Mouse (Mus musculus): ENCODE data around the gene Stc2.

Stc2 gene

DNA sequence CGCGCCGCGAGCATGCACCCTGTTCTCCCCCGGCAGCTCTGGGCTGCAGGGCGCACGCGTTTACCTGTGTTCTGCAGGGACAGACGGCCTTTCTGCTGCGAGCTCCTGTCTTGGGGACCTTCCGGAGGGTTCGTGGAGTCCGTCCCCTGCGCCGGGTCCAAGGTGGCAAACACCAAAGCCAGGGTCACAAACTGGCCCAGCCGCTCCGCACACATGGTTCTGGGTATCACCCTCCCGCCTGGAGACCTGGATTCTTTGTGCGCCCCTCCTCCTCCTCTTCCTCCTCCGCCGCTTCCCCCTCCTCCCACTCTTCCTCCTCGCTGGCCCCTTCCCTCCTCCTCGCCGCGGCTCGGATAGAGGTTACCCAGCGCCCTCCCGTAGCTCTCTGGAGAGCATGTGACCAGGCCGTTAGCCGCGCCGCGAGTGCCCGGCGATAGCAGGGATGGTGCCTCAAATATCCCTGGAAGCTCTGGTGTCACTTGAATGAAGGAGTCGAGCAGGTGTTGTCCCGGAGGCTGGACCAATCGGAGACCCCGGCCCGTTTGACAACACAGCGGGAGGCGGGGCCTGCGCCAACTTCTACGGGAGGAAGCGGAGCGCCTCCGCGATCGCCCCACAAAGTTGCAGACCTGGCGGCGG is at the start of gene Stc2:
Gene Stc2, minus strand, starts transcription at position 427 of the 639 bp plus-strand sequence.
- DNase-seq: peak; percentile 87

DNA sequence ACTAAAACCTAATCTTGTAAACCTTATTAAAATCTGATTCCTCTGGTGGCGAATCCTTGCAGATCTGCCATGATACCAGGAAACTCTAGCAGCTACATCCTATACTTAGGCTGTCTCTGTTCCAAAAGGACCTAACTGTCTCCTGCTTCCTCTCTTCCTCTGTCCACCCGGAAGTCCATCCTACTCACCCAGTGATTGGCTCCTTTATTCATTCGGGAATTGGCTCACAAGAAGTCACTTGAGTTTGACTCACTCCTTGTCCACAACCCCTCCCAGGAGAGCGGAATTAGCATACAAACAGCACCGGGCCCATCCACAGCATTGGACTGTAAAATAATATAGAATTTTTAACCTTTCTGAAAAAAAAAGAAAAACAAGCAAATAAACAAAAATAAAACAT is 47.2 kb upstream of the Stc2 start:
- no peak for DNase-seq

DNA sequence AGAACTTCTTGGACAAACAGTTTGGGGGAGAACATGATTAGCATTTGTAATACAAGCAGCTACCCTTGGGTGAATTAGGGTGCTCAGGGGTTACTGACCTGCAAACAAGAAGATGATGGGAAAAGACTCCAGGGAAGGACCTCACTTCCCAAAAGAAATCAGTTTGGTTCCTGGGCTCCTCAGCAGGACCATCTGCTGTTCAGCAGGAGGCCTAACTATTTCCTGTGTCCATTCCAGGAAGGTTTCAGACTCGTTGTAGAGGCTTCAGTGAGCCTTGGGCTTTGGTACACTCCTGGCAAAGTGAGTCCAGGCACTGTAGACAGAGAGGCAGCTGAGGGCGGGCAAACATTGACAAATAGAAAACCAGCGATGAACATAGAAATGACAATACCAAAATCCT is 42.5 kb upstream of the Stc2 start:
- DNase-seq: no peak

DNA sequence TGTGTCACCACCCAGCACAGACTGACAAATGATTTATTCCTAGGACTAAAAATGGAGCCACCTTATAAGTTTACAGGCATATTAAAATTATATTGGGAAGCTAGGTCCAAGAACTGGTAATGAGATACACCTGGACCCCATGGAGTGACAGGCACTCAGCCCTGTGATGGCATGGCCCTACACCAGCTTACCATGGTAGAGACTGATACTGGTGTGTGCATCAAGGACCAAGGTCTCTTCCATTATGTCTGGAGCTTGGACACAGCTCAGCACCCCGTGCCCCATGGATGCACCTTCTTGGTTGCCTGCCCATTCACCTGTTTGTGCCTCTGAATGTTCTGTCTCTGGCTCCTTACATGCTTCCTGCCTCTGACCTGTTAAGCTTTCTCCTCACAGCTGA is 36.9 kb upstream of the Stc2 start:
- no peak for DNase-seq

DNA sequence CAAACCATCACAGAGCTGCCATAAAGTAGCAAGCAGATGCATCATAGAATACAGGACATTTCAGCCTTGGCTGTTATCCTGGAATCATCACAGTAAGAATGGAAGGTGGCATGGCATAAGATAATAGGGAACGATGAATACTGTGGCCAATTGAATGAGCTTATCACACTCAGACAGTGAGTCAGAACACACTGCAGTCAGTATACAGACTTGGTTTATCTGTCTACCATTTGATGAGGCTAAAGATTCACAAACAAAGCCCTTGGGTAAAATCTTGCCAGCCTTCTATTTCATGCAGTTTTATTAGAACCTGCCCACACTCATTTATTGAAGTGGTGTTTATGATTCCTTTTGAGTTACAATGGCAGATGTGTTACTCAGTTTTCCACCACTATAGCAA is 33.2 kb upstream of the Stc2 start:
- DNase-seq: no peak

DNA sequence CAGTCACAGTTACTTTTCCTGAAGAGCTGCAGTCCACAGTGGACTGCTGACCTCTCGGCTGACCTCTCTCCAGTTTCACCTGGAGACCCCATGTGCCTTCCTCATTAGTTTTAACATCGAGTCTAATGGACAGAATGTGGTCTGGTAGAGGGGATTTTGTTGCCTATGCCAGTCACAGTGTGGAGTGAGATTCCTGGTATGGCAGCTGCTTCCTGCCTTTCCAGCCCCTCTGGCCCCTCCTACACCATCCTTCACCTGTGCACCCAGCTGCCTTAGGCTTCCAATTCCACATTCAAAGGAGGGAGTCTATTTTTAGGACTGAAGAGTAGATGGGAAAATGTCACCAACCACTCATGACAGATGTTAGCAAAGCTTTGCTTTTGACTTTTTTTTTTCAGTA is 28.7 kb upstream of the Stc2 start:
- no peak for DNase-seq

DNA sequence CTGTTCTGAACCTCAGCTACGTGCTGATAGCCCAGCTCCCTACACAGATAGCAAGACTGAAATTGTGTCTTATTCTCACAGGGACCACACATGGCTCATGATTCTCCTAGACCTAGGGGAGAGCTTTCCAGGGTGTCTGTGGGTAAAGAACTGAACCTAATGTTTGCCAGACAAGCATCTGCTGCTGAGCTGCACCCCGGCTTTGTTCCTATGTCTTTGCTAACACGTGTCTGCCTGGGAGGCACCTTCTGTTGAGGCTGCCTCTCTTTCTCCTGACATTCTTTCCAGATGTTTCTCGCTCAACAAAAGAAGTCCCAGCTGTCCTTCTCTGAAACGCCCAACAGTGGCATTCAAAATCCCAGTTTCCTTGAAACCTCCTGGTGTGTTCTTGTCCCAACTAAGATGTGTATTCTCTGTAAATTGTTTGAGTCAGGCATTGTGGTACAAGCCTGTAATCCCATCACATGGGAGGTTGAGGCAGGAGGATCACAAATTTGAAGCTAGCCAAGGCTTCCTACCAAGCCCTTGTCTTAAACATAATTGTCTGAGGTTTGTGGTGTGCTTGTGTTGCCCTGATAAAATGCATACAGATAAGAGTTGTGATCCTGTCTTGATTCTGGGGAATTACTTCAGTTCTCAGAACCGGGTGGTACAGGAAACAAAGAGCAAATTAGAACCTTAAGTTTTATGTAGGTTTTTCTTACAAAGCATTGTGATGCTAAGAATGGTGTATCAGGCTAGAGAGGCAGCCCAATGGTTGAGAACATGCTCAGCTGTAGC is 27.0 kb upstream of the Stc2 start:
- no peak for DNase-seq

DNA sequence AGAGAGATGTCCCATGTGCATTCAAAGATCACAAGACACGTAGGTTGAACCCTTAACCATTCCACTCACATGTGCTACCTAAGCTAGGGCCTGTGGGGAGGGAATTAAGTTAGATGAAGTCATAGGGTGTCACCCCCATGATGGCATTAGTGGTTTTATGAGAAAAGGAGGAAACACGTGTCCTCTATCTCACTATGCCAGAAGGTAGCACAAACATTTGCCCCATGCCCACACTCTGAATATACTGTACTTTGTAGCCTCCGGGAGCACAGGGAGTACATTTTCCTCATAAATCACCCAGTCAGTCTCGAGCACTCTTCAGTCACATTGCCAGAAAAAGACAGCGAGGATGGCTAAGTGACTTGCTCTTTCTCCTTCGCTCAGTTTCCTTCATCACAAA is 24.2 kb upstream of the Stc2 start:
- DNase-seq: no peak

DNA sequence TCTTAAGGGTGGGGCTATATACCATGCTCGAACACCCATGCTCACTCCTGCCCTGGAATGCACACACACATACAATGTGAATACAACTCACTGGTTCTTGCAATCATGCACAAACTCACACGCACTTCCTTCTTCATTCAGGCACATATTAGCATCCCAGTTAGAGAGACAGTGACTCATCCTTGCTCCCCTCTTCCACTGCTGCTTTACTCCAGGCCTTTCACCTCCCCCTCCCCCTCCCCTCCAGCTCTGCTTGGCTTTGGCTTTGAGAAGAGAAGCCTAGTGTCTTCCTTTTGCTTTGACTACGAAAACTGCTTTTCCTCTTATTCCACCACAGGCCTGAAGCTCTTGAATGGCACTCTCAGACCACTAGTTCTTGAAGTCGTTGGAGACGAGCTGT is 22.5 kb upstream of the Stc2 start:
- DNase-seq: no peak

DNA sequence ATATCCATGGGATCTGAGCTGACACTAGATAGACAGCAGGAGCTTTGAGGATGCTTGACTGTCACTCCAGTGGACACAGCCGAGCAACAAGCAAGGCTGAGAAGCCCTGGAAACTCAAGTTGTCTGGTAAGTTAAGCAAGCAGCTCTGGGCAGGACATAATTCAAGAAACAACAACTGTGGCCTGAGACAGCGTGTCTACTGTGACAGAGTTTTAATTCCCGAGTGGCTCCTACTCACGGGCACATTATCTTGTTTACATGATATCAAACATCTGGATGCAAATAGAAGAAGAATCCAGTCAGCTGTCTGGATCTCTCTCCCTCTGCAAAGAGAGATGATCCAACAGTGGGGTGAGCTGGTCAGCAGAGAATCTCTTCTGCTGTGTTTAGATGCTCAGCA is 19.0 kb upstream of the Stc2 start:
- DNase-seq: peak; percentile 24

DNA sequence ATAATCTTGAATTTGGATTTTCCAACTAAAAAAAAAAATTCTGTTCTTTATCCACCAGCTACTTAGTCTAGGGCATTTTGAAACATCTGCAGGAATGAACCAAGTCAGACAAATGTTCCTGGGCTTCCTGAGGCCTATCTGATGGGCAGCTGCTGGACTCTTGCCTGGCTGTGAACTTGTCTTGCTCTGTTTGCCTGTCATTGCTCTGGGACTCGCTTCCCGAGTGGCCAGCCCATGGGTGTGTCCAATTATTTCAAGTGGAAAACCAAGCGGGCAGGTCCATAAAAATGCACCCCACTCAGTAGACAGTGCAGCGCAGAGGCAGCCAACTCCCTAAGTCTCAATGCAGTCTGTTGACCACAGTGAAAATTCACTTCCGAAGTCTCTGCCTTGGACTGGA is 17.7 kb upstream of the Stc2 start:
- no peak for DNase-seq

DNA sequence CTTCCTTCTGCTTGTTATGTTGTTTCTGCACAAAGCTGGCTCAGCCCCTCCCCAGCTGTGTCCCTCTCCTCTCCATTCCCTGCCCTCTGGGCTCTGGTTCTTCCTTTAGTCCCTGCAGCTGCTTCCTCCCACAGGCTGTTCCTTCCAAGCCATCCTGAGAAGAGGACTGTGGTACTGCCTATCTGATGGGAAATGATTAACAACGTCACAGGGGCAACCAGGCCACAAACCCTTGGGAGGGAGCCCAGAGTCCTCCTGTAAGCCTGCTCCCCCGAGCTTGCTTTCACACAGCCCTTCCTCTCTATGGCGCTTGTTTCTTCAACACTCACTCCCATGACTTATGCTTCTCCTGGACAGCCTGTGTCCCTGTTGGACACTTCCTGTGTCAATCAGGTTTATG is 16.7 kb upstream of the Stc2 start:
- DNase-seq: peak; percentile 65

DNA sequence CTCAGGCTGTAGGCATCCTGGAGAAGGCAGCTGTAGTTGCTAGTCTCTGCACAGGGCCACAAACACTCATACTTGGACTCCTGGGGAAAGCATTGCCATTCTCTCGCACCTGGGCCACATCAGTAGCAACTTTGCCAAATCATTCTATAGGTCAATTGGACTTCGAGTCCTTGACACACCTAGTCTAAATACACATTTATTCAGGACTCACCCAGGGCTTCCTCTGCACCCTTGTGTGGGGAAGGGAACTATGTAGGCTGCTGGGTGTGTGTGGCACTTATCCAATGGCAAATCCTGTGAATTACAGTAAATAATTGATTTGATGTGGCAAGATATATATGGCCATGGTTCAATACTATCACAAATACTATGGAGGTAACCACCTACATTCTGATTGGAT is 14.1 kb upstream of the Stc2 start:
- no peak for DNase-seq

DNA sequence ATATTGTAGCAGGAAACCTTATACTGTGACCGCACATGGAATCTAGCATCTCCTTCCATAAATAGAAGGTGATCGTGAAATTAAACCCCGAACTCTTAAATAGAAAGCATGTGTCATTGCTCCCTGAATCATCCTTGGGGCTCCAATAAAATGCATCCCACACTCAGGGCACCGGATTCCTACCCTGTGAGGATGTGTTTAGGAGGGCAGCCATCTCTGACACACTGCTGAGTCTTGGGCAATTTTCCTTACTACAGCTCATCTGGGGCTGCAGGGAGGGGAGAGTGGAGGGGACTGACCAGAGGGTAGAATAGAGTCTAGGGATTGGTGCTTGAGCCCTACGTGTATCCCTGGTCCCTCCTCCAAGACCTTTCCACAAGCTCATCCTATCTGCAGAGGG is 12.3 kb upstream of the Stc2 start:
- no peak for DNase-seq

DNA sequence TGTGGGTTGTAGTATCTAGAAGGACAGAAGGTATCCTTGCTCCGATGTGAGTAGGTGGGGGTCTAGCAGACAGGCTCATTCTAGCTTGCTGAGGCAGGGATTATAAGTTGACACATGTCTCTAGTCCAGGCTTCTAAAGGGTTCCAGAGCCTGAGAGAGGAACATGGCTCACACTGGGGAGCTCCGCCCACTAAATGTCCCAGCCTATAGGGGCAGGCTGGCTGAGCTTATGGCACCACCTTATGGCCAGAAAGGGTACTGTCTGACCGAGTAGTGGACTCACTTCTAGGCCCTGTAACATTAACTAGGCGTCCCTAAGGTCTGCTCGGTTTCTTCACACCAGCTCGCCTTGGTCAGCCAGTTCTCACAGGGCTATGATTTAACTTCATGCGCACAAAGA is 3.6 kb upstream of the Stc2 start:
- DNase-seq: peak; percentile 57

DNA sequence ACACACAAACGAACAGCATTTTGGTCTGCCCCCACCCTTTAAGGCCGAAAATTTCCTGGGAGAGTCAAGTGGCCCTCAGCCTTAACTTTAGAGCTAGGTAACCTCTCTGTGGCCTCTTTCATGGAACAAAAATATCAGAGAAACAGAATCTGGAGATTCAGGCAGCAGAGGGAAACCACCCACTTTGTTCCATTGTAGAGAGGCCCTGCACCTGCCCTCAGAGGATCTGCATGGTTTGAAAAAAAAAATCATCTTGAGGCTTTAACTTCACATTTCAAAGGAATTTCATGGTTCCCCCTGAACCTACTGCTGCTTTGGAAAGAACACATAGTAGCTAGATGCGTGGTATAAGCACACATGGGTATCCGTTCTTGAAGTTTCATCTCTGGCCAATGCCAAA is 2.3 kb upstream of the Stc2 start:
- DNase-seq: no peak

DNA sequence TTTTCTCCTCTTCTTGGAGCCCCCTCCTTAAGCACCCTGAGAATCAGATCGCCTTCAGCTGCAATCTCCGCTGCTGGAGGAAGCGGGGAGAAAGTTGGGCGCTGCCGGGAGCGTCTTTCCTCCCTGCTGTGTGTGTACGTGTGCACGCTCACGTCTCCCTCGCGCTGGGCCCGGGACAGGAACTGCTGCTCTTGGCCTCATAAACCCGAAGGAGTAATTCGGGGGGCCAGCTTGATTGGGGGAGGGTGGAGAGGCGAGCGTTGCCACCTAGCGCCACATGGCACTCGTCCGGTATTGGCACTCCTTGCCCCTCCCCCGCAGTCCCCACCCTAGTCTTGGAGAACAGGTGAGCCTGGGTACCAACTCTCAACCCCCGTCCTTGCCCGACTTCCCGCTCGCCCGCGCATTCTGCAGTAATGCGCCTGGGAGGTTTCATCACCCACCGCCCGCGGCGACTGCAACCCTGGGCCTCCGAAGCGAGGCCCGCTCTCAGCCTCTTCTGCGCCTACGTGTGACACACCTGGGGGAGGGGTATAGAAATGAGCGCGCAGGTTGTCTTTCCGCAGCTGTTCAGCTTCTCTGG is 1.5 kb upstream of the Stc2 start:
- DNase-seq: peak; percentile 27

DNA sequence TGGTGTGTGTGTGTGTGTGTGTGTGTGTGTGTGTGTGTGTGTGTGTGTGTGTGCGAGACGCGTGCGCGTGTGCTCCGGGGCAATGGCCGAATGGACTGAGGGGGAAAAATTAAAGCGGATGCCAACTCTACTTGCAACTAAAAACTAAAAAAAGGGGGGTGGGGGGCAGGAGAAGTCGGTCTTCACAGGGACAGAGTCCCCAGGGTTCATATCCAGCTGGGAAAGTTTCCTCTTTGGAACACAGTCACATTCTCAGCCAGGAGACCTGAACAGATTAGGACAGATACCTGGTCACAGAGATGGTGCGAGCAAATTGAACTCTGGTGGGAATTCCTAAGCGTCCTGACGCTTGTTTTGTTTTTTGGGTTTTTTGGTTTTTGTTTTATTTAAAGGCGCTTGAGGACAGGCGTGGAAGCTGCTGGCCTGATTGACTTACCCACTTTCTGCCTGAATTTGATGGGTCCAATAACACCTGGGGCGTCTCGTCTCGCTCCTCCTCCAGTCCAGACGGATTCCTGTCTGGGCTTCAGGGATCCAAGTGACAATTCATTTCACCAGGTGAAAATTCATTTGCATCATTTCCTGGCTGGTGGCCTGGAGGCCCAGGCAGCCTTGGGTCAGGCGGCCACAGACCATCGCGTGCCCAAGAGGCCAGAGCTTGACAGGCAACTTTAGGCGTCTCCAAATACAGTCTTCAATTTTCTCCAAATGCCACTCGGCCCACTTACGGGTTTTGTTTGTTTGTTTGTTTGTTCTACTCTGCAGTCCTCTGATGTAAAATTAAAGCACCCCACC is 759 bp upstream of the Stc2 start:
- DNase-seq: peak; percentile 38

DNA sequence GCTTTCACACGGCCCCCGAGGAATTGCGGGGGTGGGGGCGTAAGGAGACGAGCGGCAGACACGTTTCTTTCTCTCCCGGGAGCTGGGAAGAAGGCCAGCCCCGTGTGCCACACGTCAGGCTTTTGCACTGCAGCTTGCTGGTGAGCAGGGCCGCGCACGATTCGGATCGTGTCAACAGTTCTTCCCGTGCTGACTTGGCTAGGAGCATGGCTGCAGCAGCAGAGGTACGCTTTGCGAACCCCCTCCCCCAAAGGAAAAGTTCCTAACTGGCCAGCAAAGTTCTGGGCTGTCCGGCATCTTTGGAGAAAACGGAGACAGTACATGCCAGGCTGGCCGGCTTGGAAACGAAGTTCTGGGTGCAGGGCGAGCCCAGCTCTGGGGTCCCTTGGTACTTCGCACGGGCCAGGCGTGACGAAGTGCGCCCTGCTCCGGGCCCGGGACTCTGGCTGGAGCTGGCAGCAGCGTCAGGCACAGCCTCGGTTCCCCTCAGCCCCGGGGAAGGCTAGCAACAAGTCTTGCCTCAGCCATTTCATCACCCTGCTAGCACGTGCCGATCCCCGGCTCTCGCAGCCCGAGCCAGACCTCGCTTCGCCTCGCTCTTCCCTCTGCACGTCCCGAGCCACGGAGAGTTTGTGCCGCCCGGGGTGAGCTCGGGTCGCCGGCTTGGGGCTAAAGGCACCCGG is 768 bp downstream of the Stc2 start:
- peak; percentile 51 for DNase-seq

DNA sequence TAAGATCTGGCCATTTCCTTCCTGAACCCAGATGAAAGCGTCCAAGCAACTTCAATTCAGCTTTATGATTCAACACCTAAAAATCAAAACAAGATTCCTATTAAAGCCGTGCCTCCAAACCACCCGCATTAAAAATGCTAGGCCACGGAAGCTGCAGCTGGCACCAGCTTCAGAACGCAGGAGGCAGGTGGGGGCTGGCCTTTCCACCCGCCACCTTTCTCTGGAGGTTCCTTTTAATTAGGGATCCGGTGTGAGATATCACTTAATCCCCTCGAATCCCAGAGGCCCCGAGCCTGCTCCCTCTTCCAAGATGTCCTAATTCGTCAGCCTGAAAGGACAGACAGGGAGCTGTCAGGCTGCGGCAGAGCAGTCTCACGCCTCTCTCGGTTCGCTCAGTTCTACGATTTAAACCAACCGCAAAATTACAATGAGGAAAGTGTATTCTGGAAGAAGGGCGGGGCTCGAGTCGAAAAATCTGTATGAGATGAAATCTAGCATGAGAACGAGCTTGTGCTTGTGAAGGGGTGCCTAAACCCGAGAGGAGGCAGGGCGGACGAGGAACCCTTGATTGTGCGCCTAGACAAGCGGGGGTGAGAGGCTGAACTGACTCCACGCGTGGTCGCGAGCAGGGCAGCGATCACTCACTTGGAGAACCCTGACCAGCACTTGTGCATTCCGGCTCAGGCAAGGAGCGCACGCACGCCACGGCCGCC is 1.5 kb downstream of the Stc2 start:
- DNase-seq: no peak

DNA sequence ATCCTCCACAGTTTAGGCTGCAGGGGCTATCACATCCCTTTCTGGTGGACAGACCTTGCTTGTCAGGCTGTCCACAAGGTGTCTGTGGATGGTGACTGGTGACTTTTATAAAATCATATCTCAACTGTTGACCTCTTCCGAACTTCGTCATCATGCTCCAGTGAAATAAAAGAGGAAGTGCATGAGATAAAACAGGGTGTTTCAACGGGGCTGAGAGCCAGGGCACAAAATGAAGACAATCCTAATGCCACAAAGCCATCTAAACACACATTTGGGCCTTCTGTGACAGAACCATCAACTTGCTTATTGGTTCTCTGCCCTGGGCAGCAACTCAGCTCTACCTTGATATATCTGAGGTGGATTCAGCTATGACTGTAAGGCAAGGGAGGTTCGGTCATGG is 3.0 kb downstream of the Stc2 start:
- DNase-seq: no peak

DNA sequence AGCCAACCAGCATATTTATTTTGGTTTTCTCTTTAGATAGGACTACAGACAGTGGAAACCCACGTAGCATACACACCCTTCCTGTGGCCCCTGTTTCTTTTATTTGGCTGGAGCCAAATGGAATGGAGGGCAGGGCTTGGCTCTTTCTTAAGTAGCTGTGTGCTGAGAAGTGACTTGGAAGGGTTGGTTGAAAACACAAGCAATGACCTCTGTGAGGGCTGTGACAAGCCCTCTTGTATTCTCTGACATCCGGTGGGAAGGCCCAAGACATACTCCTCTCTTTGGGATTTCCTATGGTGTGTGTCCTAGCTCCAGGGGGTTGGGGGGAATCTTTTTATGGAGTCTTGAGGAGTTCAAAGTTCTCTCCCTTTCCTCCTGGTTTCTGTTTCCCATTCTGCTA is 3.5 kb downstream of the Stc2 start:
- no peak for DNase-seq

Measured in kidney, postnatal 14 days (tissue).